Mouse (Mus musculus): ENCODE data around the gene Akap12. TPM values are rescaled to one million over a fixed set of nuclear protein-coding genes. Genes with fewer than 3 reads are reported as not detected.
A peak's percentile ranks its signal among the peaks of the same experiment; 100 is the strongest.

Gene Akap12
- polyA plus RNA-seq, 1 experiment from 2014 or later = 58.9 TPM

DNA sequence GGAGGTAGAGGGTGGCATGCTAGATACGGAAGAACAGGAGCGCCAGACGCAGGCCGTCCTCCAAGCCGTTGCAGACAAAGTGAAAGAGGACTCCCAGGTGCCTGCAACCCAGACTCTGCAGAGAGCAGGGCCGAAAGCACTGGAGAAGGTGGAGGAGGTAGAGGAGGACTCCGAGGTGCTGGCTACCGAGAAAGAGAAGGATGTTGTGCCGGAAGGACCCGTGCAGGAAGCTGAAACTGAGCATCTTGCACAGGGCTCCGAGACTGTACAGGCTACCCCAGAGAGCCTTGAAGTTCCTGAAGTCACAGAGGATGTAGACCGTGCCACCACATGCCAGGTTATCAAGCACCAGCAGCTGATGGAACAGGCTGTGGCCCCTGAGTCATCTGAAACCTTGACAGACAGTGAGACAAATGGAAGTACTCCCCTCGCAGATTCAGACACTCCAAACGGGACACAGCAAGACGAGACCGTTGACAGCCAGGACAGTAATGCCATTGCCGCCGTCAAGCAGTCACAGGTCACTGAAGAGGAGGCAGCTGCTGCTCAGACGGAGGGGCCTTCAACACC is 89.8 kb downstream of the Akap12 start:
- no peaks in the 10 kb centered on the region for H3K27me3 ChIP-seq (ENCODE audit: insufficient read depth, low read length)
- WGBS = 78% methylated on average over 19 of the region's 19 CpGs
- no peaks in the 10 kb centered on the region for H3K9me3 ChIP-seq (ENCODE audit: low read depth, low read length)
- no peak overlapping the region for H3K4me3 ChIP-seq (ENCODE audit: low read depth, low read length)
- no peak for ATAC-seq (ENCODE audit: insufficient read depth)
- H3K36me3 ChIP-seq (ENCODE audit: insufficient read depth) = peaks cover 62% of the 10 kb centered on the region
- TF ChIP-seq CTCF (IDR thresholded peaks at IDR 0.05; ENCODE audit: low read depth) = no peak
- H3K27ac ChIP-seq (ENCODE audit: low read depth) = no peak overlapping the region
- no peak for DNase-seq
- no peak overlapping the region for H3K9ac ChIP-seq
- H3K4me1 ChIP-seq (ENCODE audit: insufficient read depth) = no peaks in the 10 kb centered on the region
- no peak overlapping the region for H3K4me2 ChIP-seq

DNA sequence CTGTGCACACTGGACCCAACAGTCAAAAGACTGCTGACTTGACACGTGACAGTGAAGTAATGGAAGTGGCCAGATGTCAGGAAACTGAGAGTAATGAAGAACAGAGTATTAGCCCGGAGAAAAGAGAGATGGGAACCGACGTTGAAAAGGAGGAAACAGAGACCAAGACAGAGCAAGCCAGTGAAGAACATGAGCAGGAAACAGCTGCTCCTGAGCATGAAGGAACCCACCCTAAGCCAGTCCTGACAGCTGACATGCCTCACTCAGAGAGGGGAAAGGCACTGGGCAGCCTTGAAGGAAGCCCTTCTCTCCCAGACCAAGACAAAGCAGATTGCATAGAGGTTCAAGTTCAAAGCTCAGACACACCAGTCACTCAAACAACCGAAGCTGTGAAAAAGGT is 90.5 kb downstream of the Akap12 start:
- no peak for TF ChIP-seq CTCF (IDR thresholded peaks at IDR 0.05; ENCODE audit: low read depth)
- Histone ChIP-seq H3K4me3 (ENCODE audit: low read depth, low read length) (no peak overlapping the region), H3K9me3 (ENCODE audit: low read depth, low read length) (no peaks in the 10 kb centered on the region), H3K4me1 (ENCODE audit: insufficient read depth) (no peaks in the 10 kb centered on the region), H3K36me3 (ENCODE audit: insufficient read depth) (peaks cover 62% of the 10 kb centered on the region), H3K27ac (ENCODE audit: low read depth) (no peak overlapping the region), H3K9ac (no peak overlapping the region), H3K4me2 (no peak overlapping the region), H3K27me3 (ENCODE audit: insufficient read depth, low read length) (no peaks in the 10 kb centered on the region)
- ATAC-seq (ENCODE audit: insufficient read depth) (no peak), DNase-seq (no peak)
- 65% methylated on average over 5 of the region's 5 CpGs for WGBS

- no peak overlapping the region for H3K27ac ChIP-seq (ENCODE audit: low read depth)
- H3K4me1 ChIP-seq (ENCODE audit: insufficient read depth) = no peaks in the 10 kb centered on the region
- no peak overlapping the region for H3K4me3 ChIP-seq (ENCODE audit: low read depth, low read length)
- no peak for TF ChIP-seq CTCF (IDR thresholded peaks at IDR 0.05; ENCODE audit: low read depth)
- WGBS = 84% methylated on average over 10 of the region's 10 CpGs
- no peak overlapping the region for H3K9ac ChIP-seq
- H3K27me3 ChIP-seq (ENCODE audit: insufficient read depth, low read length) = no peaks in the 10 kb centered on the region
- peaks cover 62% of the 10 kb centered on the region for H3K36me3 ChIP-seq (ENCODE audit: insufficient read depth)
- DNase-seq = no peak
- peaks cover under 1% of the 10 kb centered on the region; the same call in 1 of the 2 replicates for H3K9me3 ChIP-seq (ENCODE audit: low read depth, low read length)
- no peak overlapping the region for H3K4me2 ChIP-seq
- no peak for ATAC-seq (ENCODE audit: insufficient read depth)
Observed at GRCm38 (mm10) chr10:4357435-4357834, 91.3 kb downstream of the Akap12 start.

GRCm38 (mm10) chr10:4364618-4365017 is 98.4 kb downstream of the Akap12 start:
- H3K27me3 ChIP-seq (ENCODE audit: insufficient read depth, low read length) = no peaks in the 10 kb centered on the region
- no peak for TF ChIP-seq CTCF (IDR thresholded peaks at IDR 0.05; ENCODE audit: low read depth)
- no peak overlapping the region for H3K9ac ChIP-seq
- H3K4me2 ChIP-seq = no peak overlapping the region
- ATAC-seq (ENCODE audit: insufficient read depth) = no peak
- H3K27ac ChIP-seq (ENCODE audit: low read depth) = no peak overlapping the region
- H3K9me3 ChIP-seq (ENCODE audit: low read depth, low read length) = peaks cover 3% of the 10 kb centered on the region; the same call in 1 of the 2 replicates
- no peak for DNase-seq
- H3K4me1 ChIP-seq (ENCODE audit: insufficient read depth) = no peaks in the 10 kb centered on the region
- no peak overlapping the region for H3K4me3 ChIP-seq (ENCODE audit: low read depth, low read length)
- H3K36me3 ChIP-seq (ENCODE audit: insufficient read depth) = peaks cover 32% of the 10 kb centered on the region
- 86% methylated on average over 3 of the region's 3 CpGs for WGBS

DNA sequence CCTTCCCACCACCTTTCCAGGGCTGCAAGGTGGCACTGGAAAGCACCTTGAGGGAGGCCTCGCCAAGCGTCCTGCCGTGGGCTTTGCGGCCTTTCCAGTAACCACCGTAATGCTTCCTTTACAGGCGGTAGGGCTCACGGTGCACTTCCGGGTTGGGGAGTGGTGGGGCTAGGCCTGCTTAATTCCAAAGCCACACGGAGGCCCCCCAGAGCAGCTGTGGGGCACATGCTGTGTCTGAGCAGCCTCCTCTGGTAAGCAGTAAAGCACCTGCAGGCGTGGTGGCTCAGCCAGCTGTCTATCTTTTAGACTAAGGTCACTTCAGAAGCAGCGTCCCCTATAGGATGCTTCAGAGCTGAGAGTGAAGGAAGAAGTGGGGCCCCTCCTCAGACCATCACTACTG is 103.9 kb downstream of the Akap12 start:
- DNase-seq (no peak), ATAC-seq (ENCODE audit: insufficient read depth) (no peak)
- Histone ChIP-seq H3K9me3 (ENCODE audit: low read depth, low read length) (no peaks in the 10 kb centered on the region), H3K4me2 (no peak overlapping the region), H3K4me1 (ENCODE audit: insufficient read depth) (no peaks in the 10 kb centered on the region), H3K9ac (no peak overlapping the region), H3K27me3 (ENCODE audit: insufficient read depth, low read length) (no peaks in the 10 kb centered on the region), H3K27ac (ENCODE audit: low read depth) (no peak overlapping the region), H3K36me3 (ENCODE audit: insufficient read depth) (peaks cover 56% of the 10 kb centered on the region), H3K4me3 (ENCODE audit: low read depth, low read length) (no peak overlapping the region)
- 86% methylated on average over 11 of the region's 11 CpGs for WGBS
- no peak for TF ChIP-seq CTCF (IDR thresholded peaks at IDR 0.05; ENCODE audit: low read depth)

DNA sequence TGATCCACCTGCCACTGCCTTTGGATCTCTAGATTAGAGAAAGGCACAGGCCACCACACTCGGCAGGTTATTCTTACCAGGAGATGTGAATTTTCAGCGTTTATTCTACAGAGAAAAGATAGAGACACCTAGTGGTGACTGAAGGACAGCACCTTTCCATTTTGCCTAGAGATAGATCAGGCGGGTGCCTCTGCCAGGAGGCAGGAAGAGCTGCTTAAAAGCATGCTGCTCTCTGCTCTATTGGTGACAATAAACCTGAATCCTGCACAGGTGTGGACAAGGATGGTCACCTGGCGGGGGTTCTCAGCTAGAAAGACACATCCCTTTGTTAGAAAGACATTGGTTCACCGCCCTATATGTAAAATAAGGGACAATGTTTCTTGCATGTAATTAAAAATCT is 105.8 kb downstream of the Akap12 start:
- peak; percentile 72 for TF ChIP-seq CTCF (IDR thresholded peaks at IDR 0.05; ENCODE audit: low read depth)
- no peaks in the 10 kb centered on the region for H3K27me3 ChIP-seq (ENCODE audit: insufficient read depth, low read length)
- no peak overlapping the region for H3K9ac ChIP-seq
- H3K4me1 ChIP-seq (ENCODE audit: insufficient read depth) = peaks cover 7% of the 10 kb centered on the region; the same call in 1 of the 2 replicates
- no peak overlapping the region for H3K4me3 ChIP-seq (ENCODE audit: low read depth, low read length)
- H3K4me2 ChIP-seq = no peak overlapping the region
- H3K9me3 ChIP-seq (ENCODE audit: low read depth, low read length) = no peaks in the 10 kb centered on the region
- ATAC-seq (ENCODE audit: insufficient read depth) = no peak
- peak; percentile 74 for DNase-seq
- H3K27ac ChIP-seq (ENCODE audit: low read depth) = no peak overlapping the region
- WGBS = 45% methylated on average over 5 of the region's 5 CpGs
- H3K36me3 ChIP-seq (ENCODE audit: insufficient read depth) = peaks cover 48% of the 10 kb centered on the region

DNA sequence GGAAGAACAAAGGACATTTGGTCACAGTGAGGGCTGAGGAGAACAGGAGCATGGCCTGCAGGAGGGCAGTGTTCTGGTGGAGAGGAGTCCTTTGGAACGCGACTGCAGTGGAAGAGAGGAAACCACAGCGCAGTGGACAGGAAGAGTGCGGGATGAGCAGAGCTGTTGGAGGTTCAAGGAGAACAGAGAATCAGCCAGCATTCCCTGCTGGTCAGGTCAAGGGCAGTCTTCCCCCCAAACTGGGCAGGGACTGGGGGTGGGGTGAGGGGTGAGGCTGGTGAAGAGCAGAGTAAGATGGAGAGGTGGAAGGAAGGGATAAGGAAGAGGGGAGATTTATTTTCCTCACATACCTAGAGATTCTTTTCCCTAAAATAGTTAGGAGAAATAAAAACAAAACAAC is 107.4 kb downstream of the Akap12 start:
- DNase-seq (no peak), ATAC-seq (ENCODE audit: insufficient read depth) (no peak)
- 86% methylated on average over 4 of the region's 4 CpGs for WGBS

More for the DNA sequence above, 107.4 kb downstream of the Akap12 start:
- Histone ChIP-seq H3K4me1 (ENCODE audit: insufficient read depth) (peaks cover 7% of the 10 kb centered on the region; the same call in 1 of the 2 replicates), H3K4me2 (no peak overlapping the region), H3K27me3 (ENCODE audit: insufficient read depth, low read length) (no peaks in the 10 kb centered on the region), H3K36me3 (ENCODE audit: insufficient read depth) (peaks cover 38% of the 10 kb centered on the region), H3K27ac (ENCODE audit: low read depth) (no peak overlapping the region), H3K9me3 (ENCODE audit: low read depth, low read length) (no peaks in the 10 kb centered on the region), H3K4me3 (ENCODE audit: low read depth, low read length) (no peak overlapping the region), H3K9ac (no peak overlapping the region)
- no peak for TF ChIP-seq CTCF (IDR thresholded peaks at IDR 0.05; ENCODE audit: low read depth)

All from lung, embryonic 14.5 days (tissue).